Mouse (Mus musculus) limb, embryonic 15.5 days (tissue): Measurements from ENCODE around the gene Asphd1. TPM values are rescaled to one million over a fixed set of nuclear protein-coding genes. Genes with fewer than 3 reads are reported as not detected.

Source experiments
- ATAC-seq: fragments of 200-750 bp; cut with Nextera tagmentation; 2 replicates; pipeline ENCODE4 v1.8.0; 2017; ENCODE audit warnings: low read depth, moderate TSS enrichment; ENCODE audit not compliant: insufficient number of reproducible peaks, low FRiP score, low TSS enrichment
- H3K27ac ChIP-seq: fragments of 300-500 bp; sonication (generic); 2 replicates; pipeline ENCODE4 v1.5.1; 2015; ENCODE audit warnings: moderate library complexity, mild to moderate bottlenecking, inconsistent platforms
- H3K27me3 ChIP-seq: fragments of 300-500 bp; sonication (generic); 2 replicates; pipeline ENCODE4 v1.6.1; 2015; ENCODE audit warnings: inconsistent platforms
- H3K36me3 ChIP-seq: fragments of 300-500 bp; sonication (generic); 2 replicates; pipeline ENCODE4 v1.6.1; 2015; ENCODE audit warnings: inconsistent platforms
- H3K4me1 ChIP-seq: fragments of 300-500 bp; sonication (generic); 2 replicates; pipeline ENCODE4 v1.6.1; 2015; ENCODE audit warnings: inconsistent platforms
- H3K4me2 ChIP-seq: fragments of 300-500 bp; sonication (generic); 2 replicates; pipeline ENCODE4 v1.6.1; 2015; ENCODE audit warnings: mild to moderate bottlenecking, inconsistent platforms
- H3K4me3 ChIP-seq: fragments of 300-500 bp; sonication (generic); 2 replicates; pipeline ENCODE4 v1.5.1; 2015; ENCODE audit warnings: mild to moderate bottlenecking, inconsistent platforms
- H3K9ac ChIP-seq: fragments of 300-500 bp; sonication (generic); 2 replicates; pipeline ENCODE4 v1.6.1; 2015; ENCODE audit warnings: inconsistent platforms
- H3K9me3 ChIP-seq: fragments of 300-500 bp; sonication (generic); 2 replicates; pipeline ENCODE4 v1.6.1; 2016; ENCODE audit warnings: inconsistent platforms
- WGBS: fragments of 180-500 bp; shearing (Covaris S2); methylation state at CpG from one replicate; pipeline ENCODE4 v1.1.7; 2015; 5-methylcytosine and 5-hydroxymethylcytosine counted together
- polyA plus RNA-seq: library from polyadenylated mRNA; unstranded; fragments of >200 nt; fragmentation: Nextera tagmentation; extraction: Ambion mirVana; gene quantifications from 2 replicates; pipeline ENCODE4 v1.2.1, GENCODE M21; 2015

The Asphd1 gene
- polyA plus RNA-seq, 1 experiment from 2014 or later: not detected

DNA sequence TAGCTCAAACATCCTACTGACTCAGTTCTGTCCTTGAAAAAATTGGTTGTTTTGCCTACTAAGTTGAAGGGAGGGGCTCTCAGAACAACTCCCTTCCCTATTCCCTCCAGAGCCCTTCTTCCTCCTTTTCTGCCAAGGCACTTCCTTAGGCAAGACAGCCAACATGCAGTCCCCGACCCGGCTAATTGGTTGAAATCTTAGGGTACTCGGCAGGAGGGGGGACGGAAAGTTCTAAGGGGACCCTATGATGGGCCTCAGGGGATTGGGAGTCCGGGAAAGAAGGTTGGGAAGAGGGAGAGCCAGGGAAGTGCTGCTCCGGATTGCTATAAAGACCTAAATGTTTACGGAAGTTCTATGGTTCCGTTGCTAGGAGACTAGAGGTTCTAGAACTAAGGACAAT lies 26.1 kb upstream of the Asphd1 start:
- WGBS: 7% methylated on average over 8 of the region's 8 CpGs
- peaks cover 26% of the 10 kb centered on the region for H3K36me3 ChIP-seq
- H3K4me1 ChIP-seq: peaks cover 19% of the 10 kb centered on the region
- peak overlapping the region; percentile 94 for H3K4me3 ChIP-seq
- no peak overlapping the region for H3K9ac ChIP-seq
- peak overlapping the region; percentile 93; the same call in 1 of the 2 replicates for H3K27ac ChIP-seq
- no peaks in the 10 kb centered on the region for H3K9me3 ChIP-seq
- no peaks in the 10 kb centered on the region for H3K27me3 ChIP-seq
- no peak; the same call in 1 of the 2 replicates for ATAC-seq
- H3K4me2 ChIP-seq: peak overlapping the region; percentile 84

DNA sequence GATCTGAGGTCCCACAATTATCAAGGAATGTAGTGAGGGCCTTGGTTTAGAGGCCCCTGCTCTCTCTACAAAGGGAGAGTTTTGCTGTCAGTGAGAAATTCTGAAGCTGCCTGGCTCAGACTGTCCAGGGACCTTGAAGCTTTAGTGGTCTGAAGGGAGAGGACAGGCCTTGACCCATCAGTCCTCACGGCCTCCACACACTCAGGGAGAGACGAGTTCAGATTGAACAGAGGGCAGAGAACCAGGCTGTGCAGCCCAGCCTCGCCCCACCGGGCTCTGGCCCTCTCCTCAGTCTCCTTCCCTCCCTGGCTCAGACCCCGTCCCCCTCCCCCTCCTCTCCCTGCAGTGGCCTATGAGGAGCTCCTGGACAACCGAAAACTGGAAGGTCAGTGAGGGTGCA lies 18.0 kb upstream of the Asphd1 start:
- H3K9me3 ChIP-seq: no peaks in the 10 kb centered on the region
- H3K27ac ChIP-seq: no peak overlapping the region
- H3K4me1 ChIP-seq: peaks cover 7% of the 10 kb centered on the region; the same call in 1 of the 2 replicates
- WGBS: 63% methylated on average over 6 of the region's 6 CpGs
- peaks cover 21% of the 10 kb centered on the region for H3K27me3 ChIP-seq
- ATAC-seq: no peak
- H3K4me2 ChIP-seq: no peak overlapping the region
- H3K4me3 ChIP-seq: no peak overlapping the region
- no peak overlapping the region for H3K9ac ChIP-seq
- H3K36me3 ChIP-seq: no peaks in the 10 kb centered on the region

DNA sequence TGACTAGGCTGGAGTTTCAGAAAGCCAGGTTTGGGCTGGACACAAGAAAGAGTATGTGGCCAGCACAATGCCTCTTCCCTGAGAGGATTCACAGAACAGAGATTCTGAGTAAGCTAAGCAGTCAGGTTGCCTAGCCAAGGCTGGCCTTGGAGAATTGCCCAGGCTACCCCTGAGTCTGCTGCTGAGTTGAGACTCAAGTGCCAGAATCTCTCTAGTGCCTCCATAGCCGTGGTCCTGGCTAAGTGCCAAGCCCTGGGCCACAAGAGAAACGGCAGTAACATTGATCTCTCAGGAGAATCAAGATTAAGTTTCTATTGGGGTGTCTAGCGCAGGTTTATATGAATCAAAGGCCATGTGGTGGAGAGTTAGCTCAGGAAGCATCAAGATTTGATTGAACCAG lies 16.2 kb upstream of the Asphd1 start:
- no peak overlapping the region for H3K4me2 ChIP-seq
- 47% methylated on average over 3 of the region's 3 CpGs for WGBS
- H3K36me3 ChIP-seq: no peaks in the 10 kb centered on the region
- no peaks in the 10 kb centered on the region for H3K9me3 ChIP-seq
- no peak overlapping the region for H3K4me3 ChIP-seq
- H3K4me1 ChIP-seq: peaks cover 7% of the 10 kb centered on the region; the same call in 1 of the 2 replicates
- H3K27me3 ChIP-seq: peaks cover 29% of the 10 kb centered on the region
- H3K27ac ChIP-seq: no peak overlapping the region
- H3K9ac ChIP-seq: no peak overlapping the region
- ATAC-seq: no peak

DNA sequence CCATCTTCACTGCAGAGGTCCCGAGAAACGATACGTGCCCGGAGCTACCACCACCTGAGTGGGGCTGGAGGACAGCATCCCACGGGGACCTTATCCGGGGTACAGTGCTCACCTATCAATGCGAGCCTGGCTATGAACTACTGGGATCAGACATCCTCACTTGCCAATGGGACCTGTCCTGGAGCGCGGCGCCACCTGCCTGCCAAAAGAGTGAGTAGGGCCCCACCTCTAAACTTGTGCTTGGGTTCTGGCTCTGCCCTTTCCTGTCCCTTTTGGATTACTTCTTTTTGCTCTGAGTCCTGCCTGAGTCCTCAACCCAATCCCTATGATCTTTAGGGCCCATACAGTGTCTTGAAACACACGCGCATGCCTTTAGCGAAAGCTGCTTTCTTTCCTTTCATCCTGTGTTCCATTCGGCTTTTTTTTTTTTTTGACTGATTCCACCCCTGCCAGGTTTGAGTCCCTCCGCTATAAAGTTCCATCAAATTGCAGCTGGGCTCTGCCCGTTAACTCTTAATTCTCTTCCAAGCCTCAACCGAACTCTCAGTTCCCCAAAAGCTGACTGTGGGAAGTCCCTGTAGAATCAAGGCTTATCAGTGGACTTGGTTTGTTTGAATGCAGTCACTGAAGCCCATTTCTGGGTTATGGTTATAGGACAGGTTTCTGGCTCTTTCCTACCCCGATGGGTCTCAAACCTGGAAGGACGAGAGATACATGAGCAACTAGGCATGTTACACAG lies 14.3 kb upstream of the Asphd1 start:
- no peak overlapping the region for H3K9ac ChIP-seq
- no peaks in the 10 kb centered on the region for H3K9me3 ChIP-seq
- H3K27me3 ChIP-seq: peaks cover 29% of the 10 kb centered on the region
- H3K4me1 ChIP-seq: peaks cover 7% of the 10 kb centered on the region; the same call in 1 of the 2 replicates
- H3K4me3 ChIP-seq: peak overlapping the region; percentile 6; the same call in 1 of the 2 replicates
- H3K27ac ChIP-seq: no peak overlapping the region
- ATAC-seq: no peak
- H3K4me2 ChIP-seq: peak overlapping the region; percentile 14; the same call in 1 of the 2 replicates
- H3K36me3 ChIP-seq: no peaks in the 10 kb centered on the region
- WGBS: 24% methylated on average over 19 of the region's 19 CpGs

DNA sequence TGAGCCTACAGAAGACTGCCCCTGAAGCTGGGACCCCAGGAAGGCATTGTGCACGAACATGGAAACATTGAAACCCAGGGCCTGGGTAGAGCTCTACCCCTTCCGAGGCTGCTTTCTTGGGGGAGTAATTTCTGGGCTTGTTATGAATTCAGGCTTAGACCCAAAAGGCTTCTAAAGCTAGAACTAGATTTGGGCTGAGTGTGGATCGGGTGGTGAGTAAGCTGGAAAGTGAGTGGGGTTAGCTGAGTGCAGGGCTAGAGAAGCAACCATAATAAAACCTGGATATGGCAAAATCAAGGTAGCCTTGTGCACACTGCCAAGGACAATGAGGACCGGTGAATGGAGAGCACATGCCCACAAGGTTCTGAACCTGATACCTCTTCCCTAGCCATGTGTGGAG lies 12.6 kb upstream of the Asphd1 start:
- Histone ChIP-seq H3K9ac (no peak overlapping the region), H3K9me3 (no peaks in the 10 kb centered on the region), H3K36me3 (no peaks in the 10 kb centered on the region), H3K4me3 (no peak overlapping the region), H3K27me3 (peaks cover 29% of the 10 kb centered on the region), H3K4me1 (peaks cover 7% of the 10 kb centered on the region; the same call in 1 of the 2 replicates), H3K27ac (no peak overlapping the region), H3K4me2 (no peak overlapping the region)
- ATAC-seq: no peak
- 81% methylated on average over 4 of the region's 4 CpGs for WGBS

DNA sequence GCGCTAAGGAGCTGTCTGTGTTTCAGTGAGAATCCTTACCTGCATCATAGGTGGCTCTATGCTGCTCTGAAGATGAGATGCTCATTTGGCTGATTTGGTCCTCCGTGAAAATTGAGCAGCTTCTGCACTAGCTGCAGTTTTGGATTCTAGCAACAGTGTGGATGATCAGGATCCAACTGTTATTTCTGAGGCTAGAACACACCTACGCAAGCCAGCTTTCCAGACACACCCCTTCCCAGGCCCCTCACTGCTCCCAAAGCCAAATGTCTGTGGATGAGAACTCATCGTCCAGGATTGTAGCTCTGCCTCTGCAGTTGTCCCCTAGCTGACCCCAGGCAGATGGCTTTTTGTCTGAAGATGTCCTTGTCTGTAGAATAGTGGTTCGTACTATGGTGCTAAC lies 11.7 kb upstream of the Asphd1 start:
- Histone ChIP-seq H3K4me2 (no peak overlapping the region), H3K4me3 (no peak overlapping the region), H3K27me3 (peaks cover 29% of the 10 kb centered on the region), H3K9me3 (no peaks in the 10 kb centered on the region), H3K36me3 (no peaks in the 10 kb centered on the region), H3K9ac (no peak overlapping the region), H3K4me1 (peaks cover 7% of the 10 kb centered on the region; the same call in 1 of the 2 replicates), H3K27ac (no peak overlapping the region)
- ATAC-seq: no peak
- WGBS: 80% methylated on average over 5 of the region's 5 CpGs

DNA sequence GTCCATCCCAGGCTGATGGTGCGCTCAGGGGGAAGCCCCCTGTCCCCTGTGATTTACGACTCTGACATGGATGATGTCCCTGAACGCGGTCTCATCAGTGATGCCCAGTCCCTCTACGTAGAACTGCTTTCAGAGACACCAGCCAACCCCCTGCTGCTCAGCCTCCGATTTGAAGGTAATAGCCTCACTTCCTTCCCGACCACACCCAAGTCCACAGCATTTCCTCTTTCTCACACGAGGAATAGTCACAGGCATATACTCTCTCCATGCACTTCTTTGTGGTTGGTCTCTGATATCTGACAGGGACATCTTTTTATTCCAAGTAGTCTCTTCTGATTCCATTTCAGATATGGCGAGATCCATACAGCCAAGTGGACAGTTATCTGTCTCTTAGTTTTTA lies 10.4 kb upstream of the Asphd1 start:
- no peak for ATAC-seq
- no peak overlapping the region for H3K4me2 ChIP-seq
- no peaks in the 10 kb centered on the region for H3K9me3 ChIP-seq
- 67% methylated on average over 9 of the region's 9 CpGs for WGBS
- no peak overlapping the region for H3K9ac ChIP-seq
- no peaks in the 10 kb centered on the region for H3K36me3 ChIP-seq
- no peak overlapping the region for H3K4me3 ChIP-seq
- no peak overlapping the region for H3K27ac ChIP-seq
- H3K27me3 ChIP-seq: peaks cover 29% of the 10 kb centered on the region
- peaks cover 7% of the 10 kb centered on the region; the same call in 1 of the 2 replicates for H3K4me1 ChIP-seq

DNA sequence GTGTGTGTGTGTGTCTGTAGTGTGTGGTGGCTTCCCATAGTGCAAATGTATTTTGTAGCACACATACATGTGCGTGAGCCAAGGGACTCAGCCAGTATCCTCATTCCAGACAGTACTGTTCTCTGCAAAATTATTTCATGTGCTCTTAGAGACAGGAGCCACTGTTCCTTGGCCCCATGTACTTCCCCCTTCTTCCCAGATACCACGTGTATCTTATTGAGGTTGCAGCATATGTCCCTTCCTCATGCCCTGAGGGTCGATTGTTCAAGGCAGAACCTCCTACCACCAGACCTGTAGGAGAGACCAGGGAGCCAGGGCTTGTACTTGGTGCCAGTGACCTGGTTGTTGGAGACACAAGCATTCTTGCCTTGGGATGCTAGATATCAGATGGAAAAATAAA lies 5.7 kb upstream of the Asphd1 start:
- 51% methylated on average over 3 of the region's 3 CpGs for WGBS
- H3K4me2 ChIP-seq: no peak overlapping the region
- no peak for ATAC-seq
- no peak overlapping the region for H3K9ac ChIP-seq
- H3K27ac ChIP-seq: no peak overlapping the region
- no peaks in the 10 kb centered on the region for H3K9me3 ChIP-seq
- H3K27me3 ChIP-seq: peaks cover 30% of the 10 kb centered on the region
- no peak overlapping the region for H3K4me3 ChIP-seq
- H3K36me3 ChIP-seq: no peaks in the 10 kb centered on the region
- peaks cover 15% of the 10 kb centered on the region for H3K4me1 ChIP-seq

DNA sequence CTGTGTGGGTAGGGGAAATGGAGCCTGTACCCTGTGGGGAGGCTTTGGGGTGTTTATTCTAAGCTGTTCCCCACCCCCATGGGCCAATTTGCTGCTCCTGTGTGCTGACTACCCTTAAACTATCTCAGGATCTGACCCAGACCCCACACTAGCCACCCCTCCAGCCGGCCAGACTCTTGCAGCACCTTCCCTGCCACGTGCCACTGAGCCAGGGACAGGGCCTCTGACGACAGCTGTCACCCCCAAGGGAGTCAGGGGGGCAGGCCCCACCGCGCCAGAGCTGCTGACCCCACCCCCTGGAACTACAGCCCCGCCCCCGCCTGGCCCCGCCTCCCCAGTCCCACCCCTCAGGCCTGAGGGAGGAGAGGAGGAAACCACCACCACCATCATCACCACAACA lies 3.3 kb upstream of the Asphd1 start:
- no peak for ATAC-seq
- Histone ChIP-seq H3K9ac (no peak overlapping the region), H3K9me3 (no peaks in the 10 kb centered on the region), H3K27ac (no peak overlapping the region), H3K4me3 (no peak overlapping the region), H3K4me2 (no peak overlapping the region), H3K27me3 (peaks cover 40% of the 10 kb centered on the region), H3K36me3 (no peaks in the 10 kb centered on the region), H3K4me1 (peaks cover 24% of the 10 kb centered on the region)
- WGBS: 1% methylated on average over 8 of the region's 8 CpGs

DNA sequence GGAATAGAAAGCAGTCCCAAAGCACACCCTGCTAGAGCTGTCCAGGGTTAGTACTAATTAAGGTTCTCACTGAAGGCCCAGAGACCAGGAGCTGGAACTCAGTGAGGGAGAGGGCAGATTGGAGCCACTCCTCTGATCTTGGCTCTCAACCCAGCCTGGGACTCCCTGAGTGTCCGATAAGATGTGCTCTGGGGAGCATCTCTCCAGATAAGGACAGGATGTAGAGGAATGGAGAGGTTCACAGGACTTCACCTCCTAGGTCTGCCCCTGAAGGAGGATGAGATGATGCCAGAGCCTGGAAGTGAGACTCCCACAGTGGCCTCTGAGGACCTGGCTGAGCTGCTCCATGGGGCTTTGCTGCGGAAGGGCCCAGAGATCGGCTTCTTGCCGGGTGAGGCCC lies 2.4 kb upstream of the Asphd1 start:
- Histone ChIP-seq H3K9ac (no peak overlapping the region), H3K27ac (no peak overlapping the region), H3K4me1 (peaks cover 24% of the 10 kb centered on the region), H3K4me3 (no peak overlapping the region), H3K9me3 (no peaks in the 10 kb centered on the region), H3K27me3 (peaks cover 40% of the 10 kb centered on the region), H3K36me3 (0 out of 2 replicates have a peak, but pooled peaks cover 3% of the 10 kb centered on the region), H3K4me2 (no peak overlapping the region)
- WGBS: 22% methylated on average over 4 of the region's 4 CpGs
- ATAC-seq: no peak

DNA sequence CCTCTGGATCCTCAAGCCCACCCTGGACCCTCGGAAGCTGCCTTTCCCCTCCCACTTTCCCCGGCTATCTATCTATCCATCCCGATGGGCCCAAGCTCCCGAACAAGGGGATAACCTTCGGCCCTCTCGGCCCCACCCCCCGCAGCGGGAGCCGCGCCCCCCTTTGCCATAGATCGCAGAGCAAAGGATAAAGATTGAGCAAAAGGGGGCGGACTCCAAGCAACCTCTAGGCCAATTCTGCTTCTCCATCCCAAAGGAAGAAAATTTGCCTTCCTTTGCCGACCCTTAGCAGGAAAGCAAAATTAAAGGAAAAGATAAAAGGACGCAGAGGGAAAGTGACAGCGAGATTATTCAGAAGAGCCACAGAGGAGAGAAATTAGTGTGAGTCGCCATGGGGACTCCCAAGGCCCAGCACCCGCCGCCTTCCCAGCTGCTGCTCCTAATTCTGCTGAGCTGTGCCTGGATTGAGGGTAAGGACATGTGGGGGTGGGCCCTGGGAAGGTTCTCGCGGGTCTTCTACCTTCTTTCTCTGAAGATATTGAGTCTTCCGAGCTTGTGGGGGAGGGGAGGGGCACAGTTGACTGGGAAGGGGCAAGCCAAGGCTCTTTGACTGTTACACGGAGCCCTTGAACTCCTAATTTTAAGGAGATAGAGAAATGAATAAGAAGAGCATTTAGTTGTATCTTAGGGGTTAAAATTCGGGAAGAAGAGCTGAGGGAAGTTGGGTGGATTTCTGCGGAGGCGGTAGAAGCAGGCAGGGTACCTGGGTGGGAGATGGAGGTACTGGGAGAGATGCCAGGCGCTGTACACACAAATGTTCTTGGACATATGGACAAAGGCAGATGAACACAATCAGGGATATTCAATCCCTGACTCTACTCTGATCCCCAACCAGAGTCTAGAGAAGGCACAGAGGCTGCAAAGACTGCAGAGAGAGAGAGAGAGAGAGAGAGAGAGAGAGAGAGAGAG lies 1.5 kb upstream of the Asphd1 start:
- no peak for ATAC-seq
- Histone ChIP-seq H3K9ac (no peak overlapping the region), H3K27ac (no peak overlapping the region), H3K4me2 (no peak overlapping the region), H3K9me3 (no peaks in the 10 kb centered on the region), H3K4me1 (peaks cover 24% of the 10 kb centered on the region), H3K36me3 (0 out of 2 replicates have a peak, but pooled peaks cover 5% of the 10 kb centered on the region), H3K27me3 (peaks cover 40% of the 10 kb centered on the region), H3K4me3 (no peak overlapping the region)
- 7% methylated on average over 26 of the region's 26 CpGs for WGBS
